Mouse (Mus musculus) spleen, adult 12 weeks (tissue): Measurements from ENCODE around the gene Rapgefl1.
"Not testable (repeated sequence)": the region's sequence is repeated elsewhere in the genome, so short reads cannot be mapped to it uniquely, and the experiment has no call there.

ENCODE experiments used
- DNase-seq: peaks from one replicate; pipeline ENCODE4 v3.0.0; 2022; ENCODE audit warnings: low spot score

Gene Rapgefl1

DNA sequence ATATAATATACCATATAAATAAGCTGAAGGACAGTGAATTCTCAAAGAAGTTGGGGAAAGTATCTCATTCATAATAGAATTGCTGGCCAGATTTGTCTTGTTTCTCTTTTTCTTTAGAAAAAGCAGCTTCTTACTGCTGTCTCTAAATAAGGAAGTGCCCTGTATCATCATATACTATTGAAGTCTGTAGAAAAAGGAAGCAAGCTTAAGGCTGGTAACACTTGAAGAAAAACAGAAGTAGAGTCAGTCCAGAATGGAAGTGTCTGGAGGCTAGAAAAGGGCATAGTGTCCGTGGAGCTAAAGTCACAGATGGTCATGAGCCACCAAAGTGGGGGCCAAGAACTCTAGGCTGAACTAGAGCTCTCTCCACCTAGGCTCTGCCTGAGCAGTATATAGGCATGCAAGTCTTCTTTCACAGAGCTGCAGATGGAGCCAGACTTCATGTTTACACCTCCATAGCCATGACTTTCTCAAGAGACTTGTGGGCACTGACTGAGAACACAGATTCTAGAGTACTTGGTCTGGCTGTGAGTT, 19.8 kb upstream of the Rapgefl1 start:
- DNase-seq = no peak

DNA sequence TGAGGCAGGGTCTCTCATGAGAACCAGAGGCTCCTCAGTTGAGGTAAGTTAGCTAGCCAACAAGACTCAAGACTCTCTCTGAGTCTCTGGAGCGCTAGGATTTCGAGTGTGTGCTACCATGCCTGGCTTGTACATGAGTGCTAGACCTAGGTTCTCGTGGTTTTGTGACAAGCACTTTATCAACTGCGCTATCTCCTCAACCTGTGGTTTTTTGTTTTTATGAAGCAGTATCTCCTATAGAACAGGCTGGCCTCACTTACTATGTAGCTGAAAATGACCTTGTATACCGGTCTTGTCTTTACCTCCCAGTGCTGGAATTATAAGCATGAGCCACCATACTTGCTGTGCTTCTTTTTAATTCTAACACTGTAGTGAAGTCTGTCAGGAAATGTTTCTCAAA, 15.6 kb upstream of the Rapgefl1 start:
- no peak for DNase-seq

DNA sequence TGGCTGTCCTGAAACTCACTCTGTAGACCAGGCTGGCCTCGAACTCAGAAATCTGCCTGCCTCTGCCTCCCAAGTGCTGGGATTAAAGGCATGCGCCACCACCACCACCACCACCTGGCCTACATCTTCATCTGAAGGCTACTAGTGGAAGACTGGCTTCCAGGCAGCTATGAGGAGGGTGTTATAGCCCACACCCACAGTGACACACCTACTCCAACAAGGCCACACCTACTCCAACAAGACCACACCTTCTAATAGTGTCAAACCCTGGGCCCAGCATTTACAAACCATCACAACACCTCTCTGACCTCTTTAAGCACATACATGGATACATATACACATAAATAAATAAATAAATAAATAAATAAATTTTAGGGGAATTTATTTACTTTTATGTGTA, 10.5 kb upstream of the Rapgefl1 start:
- not testable (repeated sequence) for DNase-seq

- no peak for DNase-seq
These were observed 8.7 kb upstream of the Rapgefl1 start for GRCm38 (mm10) chr11:98827877-98828276.

GRCm38 (mm10) chr11:98829091-98829775, 7.4 kb upstream of the Rapgefl1 start:
- DNase-seq = no peak

DNA sequence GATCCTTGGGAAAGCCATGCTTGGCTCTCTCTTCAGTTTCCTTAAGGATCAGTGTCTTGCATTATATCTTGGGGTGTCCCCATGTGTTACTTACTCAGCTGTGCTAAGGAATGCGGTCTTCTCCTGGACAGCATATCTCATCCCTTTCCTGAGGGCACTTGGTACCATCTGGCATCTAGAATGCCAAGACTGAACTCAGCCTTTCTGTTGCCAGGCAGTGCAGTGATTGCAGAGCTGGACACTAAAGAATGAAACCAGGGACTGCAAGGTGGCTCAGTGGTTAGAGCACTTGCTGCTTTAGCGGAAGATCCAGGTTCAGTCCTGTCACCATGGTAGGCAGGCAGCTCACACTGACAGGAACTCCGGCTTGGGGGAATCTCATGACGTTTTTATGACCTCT, 6.7 kb upstream of the Rapgefl1 start:
- DNase-seq = no peak

DNA sequence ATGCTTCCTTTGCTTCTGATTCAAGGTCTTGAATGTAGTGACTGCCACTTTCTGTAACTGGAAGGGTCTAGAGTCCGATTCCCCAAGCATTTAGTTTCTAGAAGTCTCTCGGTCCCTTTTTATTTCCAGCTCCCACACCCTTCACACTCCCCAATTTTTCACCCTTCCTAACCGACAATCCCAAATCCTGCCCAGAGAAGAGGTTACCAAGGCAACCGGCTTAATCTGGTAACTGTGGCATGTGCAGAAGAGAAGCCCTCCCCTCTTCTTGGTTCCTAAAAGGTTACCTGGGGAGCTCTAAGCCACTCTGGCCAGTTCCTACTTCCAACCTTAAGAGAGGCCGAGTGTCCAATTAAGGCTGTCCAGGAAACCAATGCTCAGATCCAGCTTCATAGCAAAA, 1.3 kb upstream of the Rapgefl1 start:
- DNase-seq = no peak

- no peak for DNase-seq
These were observed 860 bp upstream of the Rapgefl1 start for GRCm38 (mm10) chr11:98835725-98836124.

GRCm38 (mm10) chr11:98836128-98836527, 457 bp upstream of the Rapgefl1 start:
- DNase-seq = no peak

GRCm38 (mm10) chr11:98837231-98837704, 683 bp downstream of the Rapgefl1 start:
- no peak for DNase-seq

- DNase-seq = no peak
These were observed 1.3 kb downstream of the Rapgefl1 start for GRCm38 (mm10) chr11:98837917-98838316.

DNA sequence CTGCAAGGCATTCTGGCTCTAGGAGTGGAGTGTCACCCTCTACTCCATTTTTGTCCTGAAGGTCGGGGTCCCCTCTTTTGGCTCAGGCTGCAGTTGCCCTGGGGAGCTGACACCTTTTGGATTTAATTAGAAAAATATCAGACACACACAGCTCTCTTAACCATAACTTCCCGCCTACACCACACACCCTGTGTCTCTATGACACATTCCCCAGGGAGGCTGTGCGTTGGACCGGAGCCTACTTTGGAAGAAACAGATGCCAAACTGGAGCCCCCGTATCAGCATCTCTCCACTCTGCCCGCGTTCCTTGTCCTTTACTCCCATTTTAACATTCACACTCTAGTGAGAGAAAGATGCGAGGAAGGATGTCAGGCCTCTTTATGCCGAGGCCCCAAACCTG, 1.9 kb downstream of the Rapgefl1 start:
- DNase-seq = no peak

DNA sequence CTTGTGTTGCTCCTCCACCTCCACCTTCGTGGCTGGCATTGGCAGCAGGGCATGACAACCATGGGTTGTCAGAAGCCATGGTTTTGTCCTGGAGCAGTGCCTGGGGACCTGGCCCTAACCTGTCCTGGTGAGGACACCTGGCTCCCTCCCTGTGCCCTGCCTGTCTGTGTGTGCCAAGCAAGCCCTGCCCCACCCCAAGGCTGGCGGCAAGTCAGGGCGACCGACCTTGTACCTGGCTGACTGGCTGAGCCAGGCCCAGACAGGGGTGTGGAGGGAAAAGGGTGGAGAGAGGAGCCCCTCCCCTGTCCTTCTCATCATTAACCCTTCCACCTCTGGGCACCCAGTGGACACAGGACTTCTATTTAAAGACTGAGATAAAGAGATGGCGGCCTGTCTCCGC, 2.8 kb downstream of the Rapgefl1 start:
- no peak for DNase-seq

DNA sequence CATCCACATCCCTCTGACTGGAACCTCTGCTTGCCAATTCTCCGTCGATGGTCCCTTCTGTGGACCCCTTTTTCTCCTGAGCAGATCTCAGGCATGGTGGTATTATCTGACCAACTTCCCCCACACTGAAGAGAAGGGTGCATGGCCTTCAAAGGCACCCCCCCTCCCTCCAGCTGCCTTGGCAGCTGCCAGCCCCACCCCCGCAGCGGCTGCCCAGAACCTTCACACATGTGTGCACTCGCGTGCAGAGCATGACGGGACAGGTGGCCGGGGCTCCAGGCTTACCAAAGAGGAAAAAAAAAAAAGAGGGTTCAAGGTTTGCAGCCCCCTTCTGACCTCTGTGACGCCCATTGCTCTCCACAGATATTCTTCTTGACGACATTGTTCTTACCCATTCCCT, 3.3 kb downstream of the Rapgefl1 start:
- no peak for DNase-seq

GRCm38 (mm10) chr11:98846016-98846415, 9.4 kb downstream of the Rapgefl1 start:
- no peak for DNase-seq

DNA sequence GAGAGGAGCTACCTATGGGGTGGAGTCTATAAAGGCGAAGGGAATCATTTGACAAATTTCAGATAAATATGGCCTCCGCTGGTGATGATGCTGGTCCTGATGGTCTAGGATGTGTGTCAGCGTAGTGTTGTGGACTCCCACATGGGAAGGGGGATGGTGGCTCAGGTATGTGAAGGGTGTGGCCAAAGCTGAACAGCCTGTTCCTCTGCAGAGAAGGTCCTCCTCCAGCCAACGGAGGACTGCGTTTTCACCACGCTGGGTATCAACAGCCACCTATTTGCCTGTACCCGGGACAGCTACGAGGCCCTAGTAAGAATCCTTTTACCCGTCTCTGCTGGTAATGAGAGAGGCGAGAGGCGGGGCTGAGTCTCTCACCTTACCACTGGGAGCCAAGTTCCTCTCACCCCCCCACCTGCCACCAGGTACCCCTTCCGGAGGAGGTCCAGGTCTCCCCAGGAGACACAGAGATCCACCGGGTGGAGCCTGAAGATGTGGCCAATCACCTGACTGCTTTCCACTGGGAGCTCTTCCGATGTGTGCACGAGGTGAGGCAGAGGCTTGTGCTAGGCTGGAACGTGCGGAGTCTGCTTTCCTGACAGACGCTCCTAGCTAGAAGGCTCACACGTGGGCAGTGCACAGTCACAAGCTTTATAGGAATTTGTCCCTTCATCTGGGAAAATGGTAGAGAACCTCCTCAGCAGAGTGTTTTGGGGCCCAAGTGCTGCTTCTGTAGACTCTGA, 10.4 kb downstream of the Rapgefl1 start:
- DNase-seq = no peak

GRCm38 (mm10) chr11:98849196-98849894, 12.8 kb downstream of the Rapgefl1 start:
- DNase-seq = no peak

DNA sequence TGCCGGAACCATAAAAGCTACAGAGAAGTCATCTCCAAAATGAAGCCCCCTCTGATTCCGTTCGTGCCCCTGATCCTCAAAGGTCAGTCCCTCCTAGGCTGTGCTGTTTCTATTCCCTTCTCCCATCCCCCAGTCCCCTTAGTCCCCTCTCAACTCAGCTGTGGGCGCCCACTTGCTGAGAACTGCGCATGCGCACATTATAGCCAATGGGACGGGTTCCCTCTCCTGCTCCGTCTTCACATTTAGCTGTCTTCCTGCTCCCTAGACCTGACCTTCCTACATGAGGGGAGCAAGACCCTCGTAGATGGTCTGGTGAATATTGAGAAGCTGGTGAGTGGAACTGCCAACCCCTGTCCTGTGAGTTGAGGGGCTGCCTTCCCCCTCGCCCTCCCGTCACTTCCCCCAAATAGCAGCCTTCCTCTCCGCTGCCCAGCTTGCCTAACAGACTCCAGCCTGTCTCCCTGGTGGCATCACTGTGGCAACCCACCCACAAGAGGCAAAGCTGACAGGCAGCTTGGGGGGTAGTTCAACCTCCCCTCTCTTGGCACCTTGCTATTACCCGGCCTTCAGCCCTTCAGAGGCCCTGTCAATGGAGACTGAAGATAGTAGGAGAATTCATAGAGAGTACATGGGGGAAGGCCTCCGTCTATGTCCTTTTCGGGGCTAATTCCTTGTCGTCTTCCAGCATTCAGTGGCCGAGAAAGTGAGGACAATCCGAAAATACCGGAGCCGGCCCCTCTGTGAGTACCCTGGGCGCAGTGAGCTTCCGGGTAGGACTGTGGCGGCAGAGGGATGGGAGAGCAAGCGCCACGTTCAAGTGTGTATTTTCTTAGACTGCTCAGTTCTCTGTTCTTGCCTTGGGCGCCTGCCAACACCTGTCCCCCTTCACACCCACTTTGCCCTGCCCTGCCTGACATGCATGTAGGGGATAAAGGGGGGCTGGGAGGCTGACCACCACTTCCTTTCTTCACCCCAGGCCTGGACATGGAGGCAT, 13.8 kb downstream of the Rapgefl1 start:
- no peak for DNase-seq

GRCm38 (mm10) chr11:98854116-98854515, 17.5 kb downstream of the Rapgefl1 start:
- no peak for DNase-seq

DNA sequence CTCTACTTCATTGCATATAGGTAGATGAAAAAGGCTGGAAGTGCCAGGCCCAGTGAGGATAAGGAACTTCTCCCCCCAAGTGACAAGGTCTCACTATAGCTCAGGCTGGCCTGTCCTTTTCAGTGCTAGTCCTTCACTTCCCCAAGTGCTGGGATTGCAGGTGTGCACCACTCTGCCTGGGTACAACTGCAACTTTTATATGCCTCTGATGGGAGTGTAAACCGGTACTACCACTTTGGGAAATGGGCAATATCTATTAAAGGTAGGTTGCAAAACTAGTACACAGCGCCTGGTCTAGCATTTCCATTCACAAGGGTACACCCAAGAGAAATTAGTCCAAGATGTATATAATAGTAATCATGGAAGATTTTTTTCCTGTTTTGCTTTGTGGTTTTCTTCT, 18.1 kb downstream of the Rapgefl1 start:
- no peak for DNase-seq
